Mouse (Mus musculus) myocyte (in vitro differentiated cells): ENCODE data around the gene Tmx1. TPM values are rescaled to one million over a fixed set of nuclear protein-coding genes. Genes with fewer than 3 reads are reported as not detected.
A peak's percentile ranks its signal among the peaks of the same experiment; 100 is the strongest.

Source experiments
- H3K27me3 ChIP-seq: one replicate; pipeline ENCODE4 v1.6.1; 2011; ENCODE audit not compliant: control insufficient read depth, insufficient read depth, insufficient read length
- H3K36me3 ChIP-seq: one replicate; pipeline ENCODE4 v1.6.1; 2011; ENCODE audit not compliant: control insufficient read depth, insufficient read depth
- H3K4me2 ChIP-seq: one replicate; pipeline ENCODE4 v1.6.1; 2011; ENCODE audit warnings: low read depth, control low read depth
- H3K4me3 ChIP-seq: one replicate; pipeline ENCODE4 v1.5.1; 2011; ENCODE audit warnings: mild to moderate bottlenecking, control low read depth, moderate library complexity
- H3K79me2 ChIP-seq: one replicate; pipeline ENCODE4 v1.6.1; 2011; ENCODE audit not compliant: control insufficient read depth, insufficient read depth
- H3ac ChIP-seq: one replicate; pipeline ENCODE4 v1.6.1; 2011; ENCODE audit not compliant: control insufficient read depth, insufficient read length
- CEBPB ChIP-seq: IDR thresholded peaks from 2 replicates; pipeline ENCODE4 v1.6.1; 2011; ENCODE audit warnings: mild to moderate bottlenecking, moderate library complexity; ENCODE audit not compliant: poor library complexity, insufficient read depth, severe bottlenecking
- E2F4 ChIP-seq: IDR thresholded peaks from one replicate; pipeline ENCODE4 v1.6.1; 2011; ENCODE audit warnings: mild to moderate bottlenecking, control low read depth, moderate library complexity; ENCODE audit not compliant: insufficient read depth
- MAX ChIP-seq: IDR thresholded peaks from one replicate; pipeline ENCODE4 v1.6.1; 2011; ENCODE audit warnings: low read depth, mild to moderate bottlenecking, control low read depth
- MYOD1 ChIP-seq, 3 experiments: IDR thresholded peaks; one replicate each; pipeline ENCODE4 v1.6.1; 2011; ENCODE audit warnings: control low read depth in 2 of 3, low read depth in 2 of 3, mild to moderate bottlenecking in 2 of 3, moderate library complexity in 1 of 3; ENCODE audit not compliant: insufficient read length in 2 of 3, control insufficient read depth in 1 of 3
- MYOG ChIP-seq, 3 experiments: IDR thresholded peaks; one replicate each; pipeline ENCODE4 v1.6.1; 2011; ENCODE audit warnings: control low read depth in 2 of 3, low read depth in 2 of 3, mild to moderate bottlenecking in 2 of 3; ENCODE audit not compliant: insufficient read length in 2 of 3, control insufficient read depth in 1 of 3, insufficient read depth in 1 of 3
- POLR2A ChIP-seq: IDR thresholded peaks from one replicate; pipeline ENCODE4 v1.6.1; 2011; ENCODE audit warnings: low read depth, mild to moderate bottlenecking, control low read depth, moderate library complexity; ENCODE audit not compliant: insufficient read length
- POLR2AphosphoS2 ChIP-seq: IDR thresholded peaks from one replicate; pipeline ENCODE4 v1.6.1; 2011; ENCODE audit warnings: low read depth, control low read depth; ENCODE audit not compliant: insufficient read length
- REST ChIP-seq: IDR thresholded peaks from one replicate; pipeline ENCODE4 v1.6.1; 2011; ENCODE audit warnings: mild to moderate bottlenecking, control low read depth, moderate library complexity; ENCODE audit not compliant: insufficient read depth, insufficient read length
- SRF ChIP-seq: IDR thresholded peaks from one replicate; pipeline ENCODE4 v1.6.1; 2011; ENCODE audit warnings: low read depth; ENCODE audit not compliant: control insufficient read depth, insufficient read length
- TCF12 ChIP-seq: IDR thresholded peaks from one replicate; pipeline ENCODE4 v1.6.1; 2011; ENCODE audit warnings: mild to moderate bottlenecking, control low read depth; ENCODE audit not compliant: poor library complexity, insufficient read depth, severe bottlenecking
- TCF3 ChIP-seq: IDR thresholded peaks from one replicate; pipeline ENCODE4 v1.6.1; 2011; ENCODE audit warnings: low read depth, control low read depth; ENCODE audit not compliant: insufficient read length
- USF1 ChIP-seq: IDR thresholded peaks from one replicate; pipeline ENCODE4 v1.6.1; 2011; ENCODE audit warnings: low read depth, mild to moderate bottlenecking, control low read depth, moderate library complexity
- polyA plus RNA-seq: library from polyadenylated mRNA; unstranded; fragments of >200 nt; fragmentation: generic; extraction: Trizol; gene quantifications from one replicate; pipeline ENCODE4 v1.2.1, GENCODE M21; 2012; ENCODE audit warnings: missing spikeins

Gene Tmx1
- polyA plus RNA-seq = 11.7 TPM

DNA sequence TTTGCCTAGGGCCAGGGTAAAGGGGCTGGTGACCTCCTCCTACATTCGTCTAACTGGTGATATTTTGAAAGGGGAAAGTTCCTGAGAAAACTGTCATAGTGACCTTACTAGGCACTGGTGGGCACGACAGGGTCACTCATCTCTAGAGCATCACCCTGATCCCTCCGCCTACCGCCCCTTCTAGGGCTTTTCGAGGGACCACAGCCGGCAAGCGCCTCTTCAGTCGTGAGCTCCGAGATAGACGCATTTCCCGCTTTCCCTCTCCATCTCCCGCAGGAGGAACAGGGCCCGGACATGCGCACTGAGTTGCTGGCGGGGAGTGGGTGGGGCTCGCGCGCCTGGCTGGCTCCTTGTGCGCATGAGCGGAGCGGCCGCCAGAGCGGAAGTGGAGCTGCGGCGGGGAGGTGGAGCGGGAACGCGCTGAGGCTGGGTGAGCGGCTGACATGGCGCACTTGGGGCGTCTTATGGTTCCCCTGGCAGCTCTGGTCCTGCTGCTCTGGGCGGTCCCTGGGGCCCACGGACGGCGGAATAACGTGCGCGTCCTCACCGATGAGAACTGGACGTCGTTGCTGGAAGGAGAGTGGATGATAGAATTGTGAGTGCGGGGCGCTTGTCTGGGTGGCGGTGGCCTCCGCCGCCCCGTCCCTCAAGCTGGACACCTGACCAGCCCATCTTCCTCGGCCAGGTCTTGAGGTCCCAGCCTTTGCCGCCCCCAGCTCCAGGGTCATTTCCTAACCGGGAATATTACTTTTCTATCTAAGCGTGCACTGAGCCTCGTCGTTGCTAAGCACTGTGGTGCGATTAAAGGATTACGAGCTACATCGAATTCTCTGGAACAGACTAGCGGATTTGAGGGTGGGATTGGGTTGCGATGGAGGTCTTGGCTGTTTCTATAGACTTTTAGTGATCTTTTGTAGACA, at the start of gene Tmx1:
Tmx1 (plus strand) TSS at position 370 of the 920 bp plus-strand sequence.
- peaks cover 8% of the 10 kb centered on the region for H3K36me3 ChIP-seq
- H3K4me2 ChIP-seq = peak within 1 kb of the TSS; percentile 95
- peak within 1 kb of the TSS; percentile 68 for H3ac ChIP-seq
- peaks cover 1% of the 10 kb centered on the region for H3K27me3 ChIP-seq
- peak within 1 kb of the TSS; percentile 78 for H3K4me3 ChIP-seq
- TF ChIP-seq TCF3 (no peak), REST (peak; percentile 40), E2F4 (peak; percentile 28), CEBPB (no peak), POLR2AphosphoS2 (peak; percentile 98), POLR2A (peak; percentile 98), SRF (no peak)
- H3K79me2 ChIP-seq = peaks cover 28% of the 10 kb centered on the region

DNA sequence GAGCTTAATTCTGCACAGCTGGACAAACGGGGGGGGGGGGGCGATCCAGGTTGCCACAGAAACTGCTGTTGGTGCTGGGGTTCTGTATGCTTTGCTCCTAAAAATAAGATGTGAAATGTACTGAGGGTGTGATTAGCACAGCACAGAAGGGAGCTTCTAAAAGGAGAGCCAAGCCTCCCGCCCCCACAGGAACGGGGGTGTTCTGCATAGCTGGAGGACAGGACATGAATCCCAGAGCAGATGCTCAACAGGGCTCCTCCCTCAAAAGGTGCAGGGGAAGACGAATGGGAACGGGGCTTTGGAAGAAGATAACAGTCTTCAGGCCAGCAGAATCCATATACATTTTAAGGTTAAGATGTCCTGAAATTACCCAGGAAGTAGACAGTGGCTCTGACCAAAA, 48.6 kb upstream of the Tmx1 start:
- no peak overlapping the region for H3ac ChIP-seq
- no peak overlapping the region for H3K4me3 ChIP-seq
- H3K27me3 ChIP-seq = no peaks in the 10 kb centered on the region
- H3K79me2 ChIP-seq = no peaks in the 10 kb centered on the region
- TF ChIP-seq TCF12 = no peak
- TF ChIP-seq MAX = no peak
- no peak for TF ChIP-seq TCF3
- no peak for TF ChIP-seq POLR2A
- no peak for TF ChIP-seq MYOD1 (IDR thresholded peaks at IDR 0.05; ENCODE audit: control insufficient read depth in 1 of 3, insufficient read length in 2 of 3, low read depth in 2 of 3)
- no peak for TF ChIP-seq USF1
- no peak for TF ChIP-seq E2F4
- no peak for TF ChIP-seq CEBPB
- TF ChIP-seq REST = no peak
- no peak for TF ChIP-seq POLR2AphosphoS2
- TF ChIP-seq SRF = no peak
- TF ChIP-seq MYOG (IDR thresholded peaks at IDR 0.05; ENCODE audit: control insufficient read depth in 1 of 3, insufficient read depth in 1 of 3, insufficient read length in 2 of 3, low read depth in 2 of 3) = no peak
- no peaks in the 10 kb centered on the region for H3K36me3 ChIP-seq
- no peak overlapping the region for H3K4me2 ChIP-seq

DNA sequence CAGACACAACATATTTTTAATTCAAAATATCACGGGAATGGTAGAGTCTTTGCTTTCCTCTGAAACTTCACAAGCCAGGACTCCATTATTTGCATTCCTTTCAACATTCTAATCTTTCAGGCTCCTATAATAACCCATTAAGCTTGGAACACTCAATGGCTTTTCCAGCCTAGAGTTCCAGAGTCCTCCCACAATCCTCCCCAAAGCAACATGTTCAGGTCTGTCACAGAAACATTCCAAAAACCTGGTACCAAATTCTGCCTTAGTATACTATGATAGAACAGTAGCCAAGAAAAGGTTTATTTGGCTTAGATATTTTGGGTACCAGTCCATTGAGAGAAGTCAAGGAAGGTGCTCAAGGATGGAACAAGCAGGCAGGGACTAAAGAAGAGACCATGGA, 44.5 kb upstream of the Tmx1 start:
- Histone ChIP-seq H3K27me3 (peaks cover 3% of the 10 kb centered on the region), H3K36me3 (no peaks in the 10 kb centered on the region), H3K4me2 (no peak overlapping the region), H3K4me3 (no peak overlapping the region), H3ac (no peak overlapping the region), H3K79me2 (no peaks in the 10 kb centered on the region)
- TF ChIP-seq POLR2AphosphoS2 (no peak), TCF3 (no peak), POLR2A (no peak), CEBPB (no peak), MAX (no peak), MYOG (IDR thresholded peaks at IDR 0.05; ENCODE audit: control insufficient read depth in 1 of 3, insufficient read depth in 1 of 3, insufficient read length in 2 of 3, low read depth in 2 of 3) (no peak), E2F4 (no peak), SRF (no peak), TCF12 (no peak), MYOD1 (IDR thresholded peaks at IDR 0.05; ENCODE audit: control insufficient read depth in 1 of 3, insufficient read length in 2 of 3, low read depth in 2 of 3) (no peak)

DNA sequence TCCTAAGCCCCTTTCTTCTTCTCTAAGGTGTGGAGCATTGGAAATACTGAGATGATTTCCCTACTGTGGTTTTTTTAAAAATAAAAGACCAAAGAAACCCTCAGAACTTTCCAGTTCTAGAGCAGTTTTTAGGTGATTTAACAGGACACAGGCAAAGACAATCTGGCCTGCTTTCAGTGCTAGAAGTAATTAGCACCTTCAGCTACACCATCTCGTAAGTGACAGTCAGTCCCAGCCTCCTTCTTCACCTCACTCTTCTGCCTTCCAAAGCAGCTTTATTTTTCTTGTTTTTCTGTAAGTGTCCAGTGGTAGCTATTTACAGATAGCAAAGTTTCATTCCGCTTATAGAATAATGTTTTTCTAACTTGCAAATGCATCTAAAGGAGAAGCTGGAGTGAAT, 43.3 kb upstream of the Tmx1 start:
- no peaks in the 10 kb centered on the region for H3K36me3 ChIP-seq
- H3K4me3 ChIP-seq = no peak overlapping the region
- H3K4me2 ChIP-seq = no peak overlapping the region
- H3K79me2 ChIP-seq = no peaks in the 10 kb centered on the region
- H3K27me3 ChIP-seq = peaks cover 3% of the 10 kb centered on the region
- no peak for TF ChIP-seq SRF
- no peak for TF ChIP-seq CEBPB
- TF ChIP-seq MAX = no peak
- no peak for TF ChIP-seq POLR2A
- no peak for TF ChIP-seq POLR2AphosphoS2
- no peak for TF ChIP-seq REST
- TF ChIP-seq MYOG (IDR thresholded peaks at IDR 0.05; ENCODE audit: control insufficient read depth in 1 of 3, insufficient read depth in 1 of 3, insufficient read length in 2 of 3, low read depth in 2 of 3) = no peak
- no peak for TF ChIP-seq TCF12
- no peak overlapping the region for H3ac ChIP-seq

DNA sequence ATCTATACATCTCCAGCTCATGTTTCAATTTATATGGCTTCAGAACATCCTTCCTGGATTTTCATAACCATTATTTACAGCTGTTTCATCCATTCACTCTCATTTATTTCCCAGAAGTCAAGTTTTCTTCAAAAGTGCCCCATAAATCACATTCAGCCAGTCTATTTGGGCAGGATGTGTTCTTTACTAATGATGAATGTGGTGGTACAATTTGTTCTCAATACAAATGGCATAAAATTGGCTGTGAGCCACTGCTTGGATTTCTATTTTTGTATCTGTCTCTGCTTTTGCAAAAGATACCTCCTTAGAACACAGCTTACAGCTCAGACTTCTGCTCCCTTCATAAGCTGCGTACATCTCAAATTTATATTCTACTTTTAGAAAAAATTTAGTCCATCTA, 32.7 kb upstream of the Tmx1 start:
- peaks cover 10% of the 10 kb centered on the region for H3K27me3 ChIP-seq
- no peak overlapping the region for H3K4me3 ChIP-seq
- no peak for TF ChIP-seq REST
- no peak for TF ChIP-seq POLR2A
- no peak for TF ChIP-seq MYOG (IDR thresholded peaks at IDR 0.05; ENCODE audit: control insufficient read depth in 1 of 3, insufficient read depth in 1 of 3, insufficient read length in 2 of 3, low read depth in 2 of 3)
- no peak for TF ChIP-seq MAX
- TF ChIP-seq TCF12 = no peak
- no peak for TF ChIP-seq POLR2AphosphoS2
- TF ChIP-seq E2F4 = no peak

More for the DNA sequence above, 32.7 kb upstream of the Tmx1 start:
- no peaks in the 10 kb centered on the region for H3K79me2 ChIP-seq
- no peak overlapping the region for H3K4me2 ChIP-seq
- no peaks in the 10 kb centered on the region for H3K36me3 ChIP-seq
- no peak overlapping the region for H3ac ChIP-seq
